Mouse (Mus musculus) layer of hippocampus, adult 18-20 months (tissue): Measurements from ENCODE around the gene Rnpepl1. TPM values are rescaled to one million over a fixed set of nuclear protein-coding genes. Genes with fewer than 3 reads are reported as not detected.
"Not testable (repeated sequence)": the region's sequence is repeated elsewhere in the genome, so short reads cannot be mapped to it uniquely, and the experiment has no call there.

Experiments
- DNase-seq, 2 experiments: peaks; one replicate each; pipeline ENCODE4 v3.0.0; 2022; ENCODE audit warnings: low spot score in 2 of 2
- total RNA-seq, 2 experiments: library from RNA; stranded (reverse); gene quantifications; 2 replicates each; pipeline ENCODE4 v1.2.3; 2021

Gene Rnpepl1
- total RNA-seq, 2 experiments from 2014 or later = 32.5 to 33.6 TPM

DNA sequence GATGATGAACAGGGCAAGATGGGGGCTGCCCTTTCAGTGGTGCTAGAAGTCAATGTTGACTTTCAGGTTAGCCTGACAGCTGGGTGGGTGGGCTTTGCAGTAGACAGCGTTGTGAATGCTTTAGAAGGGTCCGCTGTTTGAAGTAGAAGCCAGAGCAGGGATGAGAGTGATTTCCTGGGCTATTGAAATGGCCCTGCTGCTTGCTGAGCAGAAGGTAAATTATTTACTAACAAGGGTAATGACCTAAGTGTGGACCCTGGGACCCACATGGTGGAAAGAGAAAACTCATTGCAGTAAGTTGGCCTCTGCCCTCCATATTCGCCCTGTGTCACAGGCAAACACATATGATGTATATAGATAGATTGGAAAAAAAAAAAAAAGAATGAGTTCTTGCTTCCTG lies 25.9 kb downstream of the Rnpepl1 start:
- DNase-seq = no peak

DNA sequence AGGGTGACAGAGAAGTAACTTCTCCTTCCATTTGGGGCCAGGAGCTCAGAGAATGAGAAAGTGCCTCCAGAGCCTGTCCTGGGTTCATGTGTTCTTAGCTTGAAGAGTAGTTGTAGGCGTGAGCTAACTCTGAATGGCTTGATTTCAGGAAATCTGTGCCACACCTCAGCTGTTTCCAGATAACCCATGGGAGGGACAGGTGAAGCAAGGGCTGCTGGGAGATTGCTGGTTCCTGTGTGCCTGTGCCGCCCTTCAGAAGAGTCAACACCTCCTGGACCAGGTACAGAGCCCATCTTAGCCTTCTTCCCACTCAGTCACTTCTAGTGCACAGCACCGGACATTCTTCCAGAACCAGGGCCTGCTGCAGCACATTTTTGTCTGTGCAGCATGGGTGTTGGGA lies 27.2 kb downstream of the Rnpepl1 start:
- DNase-seq = no peak

DNA sequence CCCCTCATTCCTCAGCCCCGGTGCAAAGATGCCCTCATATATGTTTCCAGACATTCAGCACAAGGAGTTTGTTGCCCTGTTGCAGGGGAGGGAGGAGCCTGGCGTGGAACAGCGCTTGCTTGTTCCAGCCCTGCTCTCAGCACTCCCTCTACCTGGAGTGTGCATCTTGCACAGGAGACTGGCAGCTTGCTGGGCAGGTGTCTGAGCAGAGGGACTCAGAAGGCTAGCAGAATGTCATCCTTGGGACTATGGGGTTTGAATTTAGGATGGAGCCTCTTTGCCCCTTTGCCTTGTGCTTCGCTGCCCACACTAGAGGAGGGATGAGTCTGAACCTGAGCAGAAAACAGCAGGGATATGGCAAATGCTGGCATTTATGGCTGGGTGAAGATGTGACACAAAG lies 29.2 kb downstream of the Rnpepl1 start:
- no peak for DNase-seq

GRCm38 (mm10) chr1:92943219-92943989 lies 32.8 kb downstream of the Rnpepl1 start:
- DNase-seq = no peak

- DNase-seq = no peak
These were observed 37.4 kb downstream of the Rnpepl1 start for GRCm38 (mm10) chr1:92947966-92948365.

- DNase-seq = no peak
These were observed 38.8 kb downstream of the Rnpepl1 start for GRCm38 (mm10) chr1:92949426-92949825.

- DNase-seq = no peak
These were observed 40.0 kb downstream of the Rnpepl1 start, which contains the start of gene Gpr35 for GRCm38 (mm10) chr1:92950607-92951006. Gpr35 (plus strand) TSS chr1:92950865.

DNA sequence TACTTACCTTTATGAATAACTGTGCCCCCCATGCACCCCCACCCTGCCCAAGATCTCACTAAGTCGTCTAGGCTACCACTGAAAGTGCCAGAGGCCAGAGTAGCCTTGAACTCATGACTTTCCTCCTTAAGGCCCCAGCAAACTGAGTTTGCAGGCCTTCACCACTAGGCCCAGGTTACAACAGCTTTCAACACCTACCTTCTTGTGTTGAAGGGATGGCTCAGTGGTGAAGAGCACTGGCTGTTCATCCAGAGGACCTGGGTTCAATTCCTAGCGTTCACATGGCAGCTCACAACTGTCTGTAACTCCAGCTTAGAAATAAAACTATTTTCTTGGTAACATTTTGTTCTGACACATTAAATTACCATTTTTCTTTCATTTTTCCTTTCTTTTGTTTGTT lies 43.1 kb downstream of the Rnpepl1 start:
- DNase-seq = no peak

DNA sequence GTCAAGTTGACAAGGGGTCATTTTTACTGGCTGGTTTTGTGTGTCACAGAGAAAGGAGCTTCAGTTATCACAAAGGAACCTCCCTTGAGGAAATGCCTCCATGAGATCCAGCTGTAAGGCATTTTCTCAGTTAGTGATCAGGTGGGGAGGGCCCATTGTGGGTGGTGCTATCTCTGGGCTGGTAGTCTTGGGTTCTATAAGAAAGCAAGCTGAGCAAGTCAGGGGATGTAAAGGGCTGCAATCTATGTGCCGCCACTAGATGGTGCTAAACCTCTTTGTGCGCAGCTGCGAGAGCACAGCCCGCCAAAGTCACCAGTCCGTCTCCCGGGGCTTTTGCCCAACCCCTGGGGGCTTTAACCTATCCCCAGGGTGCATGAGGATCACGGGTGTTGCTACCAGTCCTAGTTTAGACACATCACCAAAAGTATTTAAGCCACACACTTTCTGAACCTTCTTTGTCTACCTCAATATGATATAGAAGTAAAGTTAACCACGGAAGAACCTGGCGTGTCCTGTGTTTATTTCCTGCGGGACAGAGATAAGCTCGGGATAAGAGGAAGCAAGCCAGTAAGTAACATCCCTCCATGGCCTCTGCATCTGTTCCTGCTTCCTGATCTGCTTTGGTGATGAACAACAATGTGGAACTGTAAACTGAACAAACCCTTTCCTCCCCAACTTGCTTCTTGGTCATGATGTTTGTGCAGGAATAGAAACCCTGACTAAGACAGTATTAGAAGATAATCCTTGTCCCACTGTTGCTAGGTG lies 46.2 kb downstream of the Rnpepl1 start:
- peak; percentile 50 to 86 for DNase-seq

- no peak for DNase-seq
These were observed 48.4 kb downstream of the Rnpepl1 start for GRCm38 (mm10) chr1:92958999-92959398.

- DNase-seq = not testable (repeated sequence)
These were observed 60.2 kb downstream of the Rnpepl1 start for GRCm38 (mm10) chr1:92970791-92971190.

DNA sequence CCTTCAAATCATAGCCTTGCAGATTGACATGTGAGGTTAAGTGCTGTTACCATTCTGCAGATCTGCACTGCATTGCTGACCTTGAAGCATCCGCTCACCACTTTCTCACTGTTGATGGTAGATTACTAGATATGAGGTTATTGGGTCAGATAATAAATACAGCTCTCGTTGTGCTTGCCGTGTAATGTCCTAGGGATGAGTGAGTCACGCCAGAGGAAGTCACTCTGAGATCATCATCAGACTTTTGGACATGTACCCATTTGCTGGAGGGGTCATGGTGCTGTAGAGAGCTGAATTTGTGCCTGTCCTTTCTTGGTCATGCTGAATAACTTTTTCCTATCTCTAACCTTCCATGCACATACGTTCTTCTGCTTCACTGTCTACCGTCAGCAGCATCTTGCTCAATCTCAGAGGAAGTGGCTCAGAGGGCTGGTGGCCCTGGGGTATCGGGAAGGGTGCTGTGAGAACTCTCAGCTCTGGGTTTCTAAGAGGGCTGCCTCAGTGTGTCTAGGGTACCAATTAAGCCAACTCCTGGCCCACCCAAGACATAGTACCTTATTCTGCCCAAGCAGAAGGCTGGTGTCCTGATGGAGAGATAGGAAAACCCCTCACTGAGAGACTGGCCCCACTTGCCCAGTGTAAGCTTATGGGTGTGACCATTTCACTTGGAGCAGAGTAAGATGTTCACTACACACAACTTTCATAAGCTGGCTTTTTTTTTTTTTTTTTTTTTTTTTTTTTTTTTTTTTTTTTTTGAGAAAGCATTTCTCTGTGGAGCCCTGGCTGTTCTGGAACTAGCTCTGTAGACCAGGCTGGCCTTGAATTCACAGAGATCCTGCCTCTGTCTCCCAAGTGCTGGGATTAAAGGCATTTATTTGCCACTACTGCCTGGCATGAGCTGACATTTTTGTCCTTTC lies 61.6 kb downstream of the Rnpepl1 start:
- DNase-seq = no peak

GRCm38 (mm10) chr1:92972854-92973253 lies 62.3 kb downstream of the Rnpepl1 start:
- DNase-seq = peak in 1 of 2 experiments; percentile 17

Other genes with a start within 250 kb of the Rnpepl1 start
- gene Gpc1, start 79.1 kb upstream of the Rnpepl1 start, total RNA-seq = 100 to 1,000 TPM; 136 to 139 TPM
- gene Ankmy1, start 7.9 kb upstream of the Rnpepl1 start, total RNA-seq = under 1 TPM; 0.42 to 0.53 TPM
- 10 to 100 TPM; 16.0 to 17.9 TPM for gene Dusp28, start 3.8 kb upstream of the Rnpepl1 start, total RNA-seq
- gene Capn10, start 23.6 kb downstream of the Rnpepl1 start, total RNA-seq = 10 to 100 TPM; 42.4 to 43.2 TPM
- gene Gpr35, start 40.1 kb downstream of the Rnpepl1 start, total RNA-seq = under 1 TPM; 0.52 to 0.71 TPM
- not detected for gene Aqp12, start 95.6 kb downstream of the Rnpepl1 start, total RNA-seq
- 100 to 1,000 TPM; 637 to 653 TPM for gene Kif1a, start 191.2 kb downstream of the Rnpepl1 start, total RNA-seq
- gene Agxt, start 224.5 kb downstream of the Rnpepl1 start, total RNA-seq = not detected